Mouse (Mus musculus) thymus, postnatal 25 days (tissue): Measurements from ENCODE around the gene Gm21992.

Source experiments
- DNase-seq: peaks from one replicate; pipeline ENCODE4 v3.0.0; 2022

Gm21992 gene

GRCm38 (mm10) chr19:4711098-4711600 lies 100.3 kb downstream of the Gm21992 start, which contains the start of gene Sptbn2:
Gene Sptbn2, plus strand, starts transcription at chr19:4711167.
- DNase-seq: no peak

GRCm38 (mm10) chr19:4708765-4709164 lies 102.6 kb downstream of the Gm21992 start:
- DNase-seq: no peak

- DNase-seq: no peak
These were observed 110.2 kb downstream of the Gm21992 start for GRCm38 (mm10) chr19:4701221-4701620.

GRCm38 (mm10) chr19:4700656-4701055 lies 110.8 kb downstream of the Gm21992 start:
- DNase-seq: no peak

- no peak for DNase-seq
These were observed 111.6 kb downstream of the Gm21992 start for GRCm38 (mm10) chr19:4699821-4700220.

- no peak for DNase-seq
These were observed 112.6 kb downstream of the Gm21992 start for GRCm38 (mm10) chr19:4698856-4699255.

GRCm38 (mm10) chr19:4698205-4698677 lies 113.2 kb downstream of the Gm21992 start, which contains the start of gene Gm960:
Gene Gm960, minus strand, starts transcription at chr19:4698668.
- DNase-seq: peak; percentile 22

GRCm38 (mm10) chr19:4697721-4698120 lies 113.7 kb downstream of the Gm21992 start:
- DNase-seq: no peak

GRCm38 (mm10) chr19:4697121-4697520 lies 114.3 kb downstream of the Gm21992 start:
- no peak for DNase-seq

GRCm38 (mm10) chr19:4694346-4694745 lies 117.1 kb downstream of the Gm21992 start:
- no peak for DNase-seq
